Comparison of ENCODE assay signal across 35 mouse cellular contexts in the genomic region with DNA sequence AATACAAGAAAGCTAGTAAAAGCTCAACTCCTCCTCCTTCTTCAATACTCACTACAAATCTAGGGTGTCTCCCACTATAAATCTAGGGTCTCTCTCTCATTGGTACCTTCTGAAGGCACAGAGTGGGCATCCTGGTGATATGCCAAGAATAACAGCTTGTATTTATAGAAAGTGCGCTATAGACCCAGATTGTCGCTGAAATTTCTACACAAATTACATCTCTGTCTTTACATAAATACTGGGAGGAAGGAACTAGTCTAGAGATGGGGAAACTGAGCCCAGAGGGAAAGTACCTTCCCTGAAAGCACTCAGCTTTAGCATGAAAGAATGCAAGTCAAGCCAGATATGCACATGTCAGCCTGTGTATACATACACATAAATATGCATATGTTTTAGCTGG.
"Had no signal": no experiment of that assay in that cellular context is flagged by ENCODE, and none has a peak within 500 bp of the region (broad histone marks: within the 10 kb centered on the region; RNA-seq: fewer than 3 reads in every experiment).

No protein-coding gene starts in this region.

- H3K27me3 ChIP-seq: heart, embryonic 12.5 days; heart, embryonic 13.5 days; heart, embryonic 15.5 days; hindbrain, embryonic 12.5 days; hindbrain, embryonic 13.5 days; hindbrain, embryonic 15.5 days; intestine, embryonic 15.5 days; kidney, embryonic 15.5 days had no signal

- H3K4me3 ChIP-seq: heart, embryonic 12.5 days; heart, embryonic 13.5 days; heart, embryonic 15.5 days; hindbrain, embryonic 10.5 days; hindbrain, embryonic 12.5 days; hindbrain, embryonic 13.5 days; hindbrain, embryonic 15.5 days; intestine, embryonic 15.5 days; kidney, embryonic 15.5 days; layer of hippocampus, adult 2 months; left cerebral cortex, adult 2 months had no signal

- H3K36me3 ChIP-seq: heart, embryonic 12.5 days; heart, embryonic 13.5 days; heart, embryonic 15.5 days; hindbrain, embryonic 10.5 days; hindbrain, embryonic 12.5 days; hindbrain, embryonic 13.5 days; hindbrain, embryonic 15.5 days; intestine, embryonic 15.5 days; kidney, embryonic 15.5 days had no signal

- H3K4me1 ChIP-seq: heart, embryonic 15.5 days; hindbrain, embryonic 12.5 days; hindbrain, embryonic 15.5 days; intestine, embryonic 15.5 days had no signal

- H3K9me3 ChIP-seq: heart, embryonic 12.5 days; heart, embryonic 13.5 days; heart, embryonic 15.5 days; hindbrain, embryonic 10.5 days; hindbrain, embryonic 12.5 days; hindbrain, embryonic 13.5 days; hindbrain, embryonic 15.5 days; intestine, embryonic 15.5 days; kidney, embryonic 15.5 days had no signal

- H3K4me2 ChIP-seq: heart, embryonic 11.5 days; heart, embryonic 12.5 days; heart, embryonic 13.5 days; heart, embryonic 15.5 days; hindbrain, embryonic 12.5 days; hindbrain, embryonic 13.5 days; hindbrain, embryonic 14.5 days; hindbrain, embryonic 15.5 days; intestine, embryonic 15.5 days; kidney, embryonic 15.5 days had no signal

- DNase-seq: heart, postnatal 10 days; heart, postnatal 14 days; heart, postnatal 36 days; heart, postnatal 4 days; kidney, adult 11 months; kidney, adult 18-20 months; kidney, adult 2 months; kidney, adult 8-10 months; kidney, adult 9 months; kidney, postnatal 10 days; kidney, postnatal 14 days; kidney, postnatal 25 days; kidney, postnatal 36 days; kidney, postnatal 4 days; layer of hippocampus, adult 9-11 months; layer of hippocampus, postnatal 36 days had no signal

- H3K27ac ChIP-seq: heart, embryonic 13.5 days; heart, embryonic 15.5 days; hindbrain, embryonic 10.5 days; hindbrain, embryonic 12.5 days; hindbrain, embryonic 13.5 days; hindbrain, embryonic 14.5 days; hindbrain, embryonic 15.5 days; hindbrain, postnatal 0 days; intestine, embryonic 15.5 days; kidney, embryonic 15.5 days; kidney, postnatal 0 days; layer of hippocampus, adult 2 months; left cerebral cortex, adult 2 months had no signal

- ATAC-seq: hindbrain, embryonic 16.5 days; hindbrain, postnatal 0 days; inflammation-experienced regulatory T-cells, adult 6 months; intestine, embryonic 15.5 days; intestine, embryonic 16.5 days; intestine, postnatal 0 days had no signal

- H3K9ac ChIP-seq: heart, embryonic 12.5 days; heart, embryonic 13.5 days; heart, embryonic 15.5 days; hindbrain, embryonic 12.5 days; hindbrain, embryonic 13.5 days; hindbrain, embryonic 14.5 days; hindbrain, embryonic 15.5 days; intestine, embryonic 15.5 days; kidney, embryonic 15.5 days had no signal
